Mouse (Mus musculus) urinary bladder, adult 2 months (tissue): ENCODE data around the gene Ltbp3. TPM values are rescaled to one million over a fixed set of nuclear protein-coding genes. Genes with fewer than 3 reads are reported as not detected.

Experiments used
- DNase-seq: peaks from one replicate; pipeline ENCODE4 v3.0.0; 2022; ENCODE audit warnings: low spot score
- polyA plus RNA-seq: library from polyadenylated mRNA; depleted of rRNA; stranded (reverse); fragments of >200 nt; gene quantifications from 2 replicates; pipeline ENCODE4 v1.2.3, GENCODE M21; 2012; rRNA removed

Ltbp3 gene
- polyA plus RNA-seq, 1 experiment = 132 TPM

- DNase-seq = no peak
These were observed 66.1 kb downstream of the Ltbp3 start for GRCm38 (mm10) chr19:5806809-5807205.

GRCm38 (mm10) chr19:5807740-5808139, 67.0 kb downstream of the Ltbp3 start:
- no peak for DNase-seq

Other genes with a start within 250 kb of the Ltbp3 start
- 1.5 and 2.2 TPM in 2 replicates for gene 1700020D05Rik, start 237.1 kb upstream of the Ltbp3 start, polyA plus RNA-seq
- gene Snx32, start 230.4 kb upstream of the Ltbp3 start, polyA plus RNA-seq = 33.0 and 37.7 TPM in 2 replicates
- gene Ovol1, start 180.3 kb upstream of the Ltbp3 start, polyA plus RNA-seq = 4.7 and 5.1 TPM in 2 replicates
- gene Ap5b1, start 172.9 kb upstream of the Ltbp3 start, polyA plus RNA-seq = 4.8 and 7.1 TPM in 2 replicates
- 38.2 and 41.2 TPM in 2 replicates for gene Rnaseh2c, start 139.0 kb upstream of the Ltbp3 start, polyA plus RNA-seq
- gene Kat5, start 130.7 kb upstream of the Ltbp3 start, polyA plus RNA-seq = 60.1 and 67.7 TPM in 2 replicates
- gene Rela, start 103.4 kb upstream of the Ltbp3 start, polyA plus RNA-seq = 58.3 and 64.0 TPM in 2 replicates
- gene Sipa1, start 77.2 kb upstream of the Ltbp3 start, polyA plus RNA-seq = 17.3 and 19.6 TPM in 2 replicates
- gene Map3k11, start 52.2 kb upstream of the Ltbp3 start, polyA plus RNA-seq = 19.9 and 22.0 TPM in 2 replicates
- gene Pcnx3, start 52.0 kb upstream of the Ltbp3 start, polyA plus RNA-seq = 40.5 and 53.5 TPM in 2 replicates
- 0.13 and 0.25 TPM in 2 replicates for gene Kcnk7, start 36.5 kb upstream of the Ltbp3 start, polyA plus RNA-seq
- 97.4 and 116 TPM in 2 replicates for gene Ehbp1l1, start 14.6 kb upstream of the Ltbp3 start, polyA plus RNA-seq
- gene Fam89b, start 11.3 kb upstream of the Ltbp3 start, polyA plus RNA-seq = 66.3 and 79.4 TPM in 2 replicates
- gene Scyl1, start 30.5 kb downstream of the Ltbp3 start, polyA plus RNA-seq = 104 and 123 TPM in 2 replicates
- gene Frmd8, start 134.4 kb downstream of the Ltbp3 start, polyA plus RNA-seq = 20.7 and 21.6 TPM in 2 replicates
- gene Slc25a45, start 136.9 kb downstream of the Ltbp3 start, polyA plus RNA-seq = 19.2 and 25.1 TPM in 2 replicates
- 0.69 and 0.87 TPM in 2 replicates for gene Tigd3, start 153.2 kb downstream of the Ltbp3 start, polyA plus RNA-seq
- 87.5 and 102 TPM in 2 replicates for gene Dpf2, start 172.1 kb downstream of the Ltbp3 start, polyA plus RNA-seq
- 22.9 and 26.2 TPM in 2 replicates for gene Cdc42ep2, start 183.9 kb downstream of the Ltbp3 start, polyA plus RNA-seq
- 32.8 and 41.0 TPM in 2 replicates for gene Pola2, start 223.3 kb downstream of the Ltbp3 start, polyA plus RNA-seq
- gene Slc22a20, start 245.2 kb downstream of the Ltbp3 start, polyA plus RNA-seq = 0.12 and 0.21 TPM in 2 replicates